Mouse (Mus musculus) heart, postnatal 0 days (tissue): ENCODE results near the gene Slc30a6. TPM values are rescaled to one million over a fixed set of nuclear protein-coding genes. Genes with fewer than 3 reads are reported as not detected.

ENCODE experiments used
- ATAC-seq: fragments of 200-750 bp; cut with Nextera tagmentation; 2 replicates; pipeline ENCODE4 v1.8.0; 2017; ENCODE audit warnings: low read depth, moderate number of reproducible peaks, moderate library complexity; ENCODE audit not compliant: insufficient read depth
- DNase-seq: peaks from one replicate; pipeline ENCODE4 v3.0.0-alpha.2; 2016; ENCODE audit warnings: low spot score
- H3K27ac ChIP-seq: fragments of 300-500 bp; sonication (generic); 2 replicates; pipeline ENCODE4 v1.5.1; 2014; ENCODE audit warnings: low read depth, mild to moderate bottlenecking
- H3K27me3 ChIP-seq: fragments of 300-500 bp; sonication (generic); 2 replicates; pipeline ENCODE4 v1.6.1; 2014; ENCODE audit warnings: low read length, mixed read lengths; ENCODE audit not compliant: control insufficient read depth, insufficient read depth
- H3K36me3 ChIP-seq: fragments of 300-500 bp; sonication (generic); replicated peaks from 2 replicates; pipeline ENCODE4 v1.6.1; 2014; ENCODE audit warnings: low read length, mixed read lengths; ENCODE audit not compliant: control insufficient read depth, insufficient read depth
- H3K4me1 ChIP-seq: fragments of 300-500 bp; sonication (generic); 2 replicates; pipeline ENCODE4 v1.6.1; 2014; ENCODE audit warnings: antibody characterized with exemption; ENCODE audit not compliant: control insufficient read depth, insufficient read depth
- H3K4me2 ChIP-seq: fragments of 300-500 bp; sonication (generic); 2 replicates; pipeline ENCODE4 v1.6.1; 2014; ENCODE audit warnings: low read depth, mild to moderate bottlenecking, low read length, moderate library complexity
- H3K4me3 ChIP-seq: fragments of 300-500 bp; sonication (generic); 2 replicates; pipeline ENCODE4 v1.5.1; 2014; ENCODE audit warnings: low read depth, low read length
- H3K9ac ChIP-seq: fragments of 300-500 bp; sonication (generic); replicated peaks from 2 replicates; pipeline ENCODE4 v1.6.1; 2014; ENCODE audit warnings: low read depth, low read length, mixed read lengths
- H3K9me3 ChIP-seq: fragments of 300-500 bp; sonication (generic); replicated peaks from 2 replicates; pipeline ENCODE4 v1.6.1; 2016; ENCODE audit warnings: low read length; ENCODE audit not compliant: control insufficient read depth
- CTCF ChIP-seq: IDR thresholded peaks from 2 replicates; pipeline ENCODE4 v1.5.1; 2016; ENCODE audit warnings: antibody characterized with exemption, control low read depth, low read depth
- EP300 ChIP-seq: IDR thresholded peaks from 2 replicates; pipeline ENCODE4 v1.6.1; 2016; ENCODE audit warnings: antibody characterized with exemption, low read depth
- WGBS: fragments of 180-500 bp; shearing (Covaris S2); extraction: QIAGEN DNeasy Blood & Tissue Kit; methylation state at CpG from one replicate; pipeline ENCODE4 v1.1.7; 2014; 5-methylcytosine and 5-hydroxymethylcytosine counted together
- polyA plus RNA-seq: library from polyadenylated mRNA; unstranded; fragments of >200 nt; fragmentation: Nextera tagmentation; extraction: Ambion mirVana; gene quantifications from 2 replicates; pipeline ENCODE4 v1.2.1, GENCODE M21; 2015
- total RNA-seq: library from RNA; depleted of rRNA; stranded (reverse); fragments of >200 nt; gene quantifications from 2 replicates; pipeline ENCODE4 v1.2.3, GENCODE M21; 2014; ENCODE audit warnings: low replicate concordance

The Slc30a6 gene
- total and polyA plus RNA-seq, 2 experiments from 2014 or later, result 19.9 to 27.7 TPM

- H3K36me3 ChIP-seq, result peaks cover 72% of the 10 kb centered on the region
- no peak overlapping the region for H3K4me2 ChIP-seq
- H3K4me1 ChIP-seq, result no peaks in the 10 kb centered on the region
- no peak overlapping the region for H3K4me3 ChIP-seq
- H3K9me3 ChIP-seq, result no peaks in the 10 kb centered on the region
- H3K27ac ChIP-seq, result no peak overlapping the region
- no peak overlapping the region for H3K9ac ChIP-seq
- WGBS, result 26% methylated on average over 4 of the region's 4 CpGs
- ATAC-seq (peak; percentile 41; the same call in 1 of the 2 replicates), DNase-seq (peak; percentile 28)
- TF ChIP-seq CTCF, result peak; percentile 48
- no peak for TF ChIP-seq EP300
- H3K27me3 ChIP-seq, result no peaks in the 10 kb centered on the region
Observed at GRCm38 (mm10) chr17:74409722-74410121, 14.3 kb downstream of the Slc30a6 start.

GRCm38 (mm10) chr17:74413324-74413723, 17.9 kb downstream of the Slc30a6 start:
- TF ChIP-seq EP300 (no peak), CTCF (no peak)
- Histone ChIP-seq H3K9ac (no peak overlapping the region), H3K4me1 (no peaks in the 10 kb centered on the region), H3K4me2 (no peak overlapping the region), H3K4me3 (no peak overlapping the region), H3K27me3 (no peaks in the 10 kb centered on the region), H3K9me3 (no peaks in the 10 kb centered on the region), H3K27ac (no peak overlapping the region), H3K36me3 (peaks cover 80% of the 10 kb centered on the region)
- no peak for DNase-seq
- ATAC-seq, result no peak
- 88% methylated on average over 8 of the region's 8 CpGs for WGBS

GRCm38 (mm10) chr17:74414671-74415070, 19.3 kb downstream of the Slc30a6 start:
- peaks cover 84% of the 10 kb centered on the region for H3K36me3 ChIP-seq
- 77% methylated on average over 1 of the region's 1 CpGs for WGBS
- H3K27me3 ChIP-seq, result no peaks in the 10 kb centered on the region
- H3K4me1 ChIP-seq, result no peaks in the 10 kb centered on the region
- DNase-seq, result no peak
- TF ChIP-seq EP300, result no peak
- no peak for TF ChIP-seq CTCF
- ATAC-seq, result no peak
- H3K4me3 ChIP-seq, result no peak overlapping the region
- no peak overlapping the region for H3K9ac ChIP-seq
- H3K9me3 ChIP-seq, result no peaks in the 10 kb centered on the region
- H3K27ac ChIP-seq, result no peak overlapping the region
- H3K4me2 ChIP-seq, result no peak overlapping the region

- H3K4me1 ChIP-seq, result no peaks in the 10 kb centered on the region
- no peak overlapping the region for H3K4me3 ChIP-seq
- DNase-seq (no peak), ATAC-seq (no peak)
- no peaks in the 10 kb centered on the region for H3K9me3 ChIP-seq
- no peak overlapping the region for H3K4me2 ChIP-seq
- H3K27me3 ChIP-seq, result no peaks in the 10 kb centered on the region
- WGBS, result 87% methylated on average over 8 of the region's 8 CpGs
- H3K9ac ChIP-seq, result no peak overlapping the region
- H3K27ac ChIP-seq, result no peak overlapping the region
- TF ChIP-seq CTCF (no peak), EP300 (no peak)
- H3K36me3 ChIP-seq, result peaks cover 78% of the 10 kb centered on the region
Observed at GRCm38 (mm10) chr17:74416841-74417360, 21.5 kb downstream of the Slc30a6 start.

GRCm38 (mm10) chr17:74418171-74418570, 22.8 kb downstream of the Slc30a6 start:
- H3K36me3 ChIP-seq, result peaks cover 72% of the 10 kb centered on the region

GRCm38 (mm10) chr17:74420656-74421055, 25.2 kb downstream of the Slc30a6 start:
- DNase-seq, result no peak
- H3K36me3 ChIP-seq, result peaks cover 60% of the 10 kb centered on the region
- no peak overlapping the region for H3K9ac ChIP-seq
- no peaks in the 10 kb centered on the region for H3K9me3 ChIP-seq
- TF ChIP-seq CTCF, result no peak
- H3K4me2 ChIP-seq, result no peak overlapping the region
- ATAC-seq, result no peak
- H3K4me3 ChIP-seq, result no peak overlapping the region
- 0 out of 2 replicates have a peak, but pooled peaks cover 3% of the 10 kb centered on the region for H3K4me1 ChIP-seq
- H3K27ac ChIP-seq, result no peak overlapping the region
- H3K27me3 ChIP-seq, result no peaks in the 10 kb centered on the region
- WGBS, result 77% methylated on average over 2 of the region's 2 CpGs

More at GRCm38 (mm10) chr17:74418171-74418570, 22.8 kb downstream of the Slc30a6 start:
- Histone ChIP-seq H3K4me3 (no peak overlapping the region), H3K27ac (no peak overlapping the region), H3K9ac (no peak overlapping the region), H3K4me1 (no peaks in the 10 kb centered on the region), H3K9me3 (no peaks in the 10 kb centered on the region), H3K27me3 (no peaks in the 10 kb centered on the region), H3K4me2 (no peak overlapping the region)
- ATAC-seq (no peak), DNase-seq (no peak)
- no peak for TF ChIP-seq EP300
- WGBS, result 82% methylated on average over 4 of the region's 4 CpGs
